Mouse (Mus musculus) embryonic facial prominence, embryonic 14.5 days (tissue): Measurements from ENCODE around the gene Nap1l5. TPM values are rescaled to one million over a fixed set of nuclear protein-coding genes. Genes with fewer than 3 reads are reported as not detected.
A peak's percentile ranks its signal among the peaks of the same experiment; 100 is the strongest.
"Not testable (repeated sequence)": the region's sequence is repeated elsewhere in the genome, so short reads cannot be mapped to it uniquely, and the experiment has no call there.

ENCODE experiments used
- ATAC-seq: fragments of 200-750 bp; cut with Nextera tagmentation; 2 replicates; pipeline ENCODE4 v1.8.0; 2017; ENCODE audit warnings: low read depth, moderate number of reproducible peaks, moderate TSS enrichment
- DNase-seq: peaks from one replicate; pipeline ENCODE4 v3.0.0-alpha.2; 2015; ENCODE audit warnings: low spot score
- H3K27ac ChIP-seq: fragments of 300-500 bp; sonication (generic); replicated peaks from 2 replicates; pipeline ENCODE4 v1.5.1; 2014; ENCODE audit warnings: low read depth, mild to moderate bottlenecking, low read length, moderate library complexity
- H3K27me3 ChIP-seq: fragments of 300-500 bp; sonication (generic); replicated peaks from 2 replicates; pipeline ENCODE4 v1.6.1; 2014; ENCODE audit warnings: low read length; ENCODE audit not compliant: control insufficient read depth, insufficient read depth
- H3K36me3 ChIP-seq: fragments of 300-500 bp; sonication (generic); 2 replicates; pipeline ENCODE4 v1.6.1; 2014; ENCODE audit warnings: low read length, mixed read lengths; ENCODE audit not compliant: control insufficient read depth, insufficient read depth
- H3K4me1 ChIP-seq: fragments of 300-500 bp; sonication (generic); 2 replicates; pipeline ENCODE4 v1.6.1; 2014; ENCODE audit warnings: antibody characterized with exemption, low read length; ENCODE audit not compliant: control insufficient read depth, insufficient read depth
- H3K4me2 ChIP-seq: fragments of 300-500 bp; sonication (generic); 2 replicates; pipeline ENCODE4 v1.6.1; 2014; ENCODE audit warnings: low read depth, mild to moderate bottlenecking, low read length, moderate library complexity, mixed read lengths
- H3K4me3 ChIP-seq: fragments of 300-500 bp; sonication (generic); 2 replicates; pipeline ENCODE4 v1.5.1; 2014; ENCODE audit warnings: low read depth, mild to moderate bottlenecking, low read length
- H3K9ac ChIP-seq: fragments of 300-500 bp; sonication (generic); 2 replicates; pipeline ENCODE4 v1.6.1; 2014; ENCODE audit warnings: low read depth, mild to moderate bottlenecking, low read length, moderate library complexity, mixed read lengths
- H3K9me3 ChIP-seq: fragments of 300-500 bp; sonication (generic); 2 replicates; pipeline ENCODE4 v1.6.1; 2016; ENCODE audit warnings: low read length; ENCODE audit not compliant: control insufficient read depth
- WGBS: fragments of 180-500 bp; shearing (Covaris S2); extraction: QIAGEN DNeasy Blood & Tissue Kit; methylation state at CpG from one replicate; pipeline ENCODE4 v1.1.7; 2014; 5-methylcytosine and 5-hydroxymethylcytosine counted together
- polyA plus RNA-seq: library from polyadenylated mRNA; unstranded; fragments of >200 nt; fragmentation: Nextera tagmentation; extraction: Ambion mirVana; gene quantifications from 2 replicates; pipeline ENCODE4 v1.2.1, GENCODE M21; 2014

The Nap1l5 gene
- polyA plus RNA-seq, 1 experiment from 2014 or later: 5.9 TPM

GRCm38 (mm10) chr6:58879987-58880386 is 26.9 kb downstream of the Nap1l5 start:
- WGBS: 82% methylated on average over 9 of the region's 9 CpGs
- no peak overlapping the region for H3K4me3 ChIP-seq
- H3K4me1 ChIP-seq: no peaks in the 10 kb centered on the region
- H3K27ac ChIP-seq: no peak overlapping the region
- no peaks in the 10 kb centered on the region for H3K9me3 ChIP-seq
- H3K27me3 ChIP-seq: no peaks in the 10 kb centered on the region
- DNase-seq (no peak), ATAC-seq (no peak)
- no peak overlapping the region for H3K9ac ChIP-seq
- 0 out of 2 replicates have a peak, but pooled peaks cover 7% of the 10 kb centered on the region for H3K36me3 ChIP-seq
- H3K4me2 ChIP-seq: no peak overlapping the region

GRCm38 (mm10) chr6:58879572-58879971 is 27.3 kb downstream of the Nap1l5 start:
- H3K4me3 ChIP-seq: no peak overlapping the region
- DNase-seq: no peak
- no peaks in the 10 kb centered on the region for H3K27me3 ChIP-seq
- H3K27ac ChIP-seq: no peak overlapping the region
- H3K4me1 ChIP-seq: no peaks in the 10 kb centered on the region
- H3K9ac ChIP-seq: no peak overlapping the region
- ATAC-seq: no peak
- H3K36me3 ChIP-seq: 0 out of 2 replicates have a peak, but pooled peaks cover 7% of the 10 kb centered on the region
- no peaks in the 10 kb centered on the region for H3K9me3 ChIP-seq
- WGBS: 64% methylated on average over 4 of the region's 4 CpGs
- H3K4me2 ChIP-seq: no peak overlapping the region

DNA sequence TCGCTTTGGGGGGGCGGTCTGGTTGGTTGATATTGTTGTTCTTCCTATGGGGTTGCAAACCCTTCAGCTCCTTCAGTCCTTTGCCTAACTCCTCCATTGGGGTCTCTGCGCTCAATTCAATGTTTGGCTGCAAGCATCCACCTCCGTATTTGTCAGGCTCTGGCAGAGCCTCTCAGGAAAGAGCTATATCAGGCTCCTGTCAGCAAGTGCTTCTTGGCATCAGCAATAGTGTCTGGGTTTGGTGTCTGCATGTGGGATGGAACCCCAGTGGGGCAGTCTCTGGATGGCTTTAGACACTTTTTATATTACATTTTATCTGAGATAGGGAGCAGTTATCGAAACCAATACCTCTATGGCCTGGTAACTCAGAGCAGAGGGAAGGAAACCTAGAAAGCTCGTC is 39.0 kb downstream of the Nap1l5 start:
- not testable (repeated sequence) for ATAC-seq, H3K4me3 ChIP-seq, H3K27me3 ChIP-seq, H3K9ac ChIP-seq, H3K9me3 ChIP-seq, H3K27ac ChIP-seq, H3K4me1 ChIP-seq, H3K36me3 ChIP-seq, DNase-seq, H3K4me2 ChIP-seq
- WGBS: 97% methylated on average over 6 of the region's 6 CpGs

DNA sequence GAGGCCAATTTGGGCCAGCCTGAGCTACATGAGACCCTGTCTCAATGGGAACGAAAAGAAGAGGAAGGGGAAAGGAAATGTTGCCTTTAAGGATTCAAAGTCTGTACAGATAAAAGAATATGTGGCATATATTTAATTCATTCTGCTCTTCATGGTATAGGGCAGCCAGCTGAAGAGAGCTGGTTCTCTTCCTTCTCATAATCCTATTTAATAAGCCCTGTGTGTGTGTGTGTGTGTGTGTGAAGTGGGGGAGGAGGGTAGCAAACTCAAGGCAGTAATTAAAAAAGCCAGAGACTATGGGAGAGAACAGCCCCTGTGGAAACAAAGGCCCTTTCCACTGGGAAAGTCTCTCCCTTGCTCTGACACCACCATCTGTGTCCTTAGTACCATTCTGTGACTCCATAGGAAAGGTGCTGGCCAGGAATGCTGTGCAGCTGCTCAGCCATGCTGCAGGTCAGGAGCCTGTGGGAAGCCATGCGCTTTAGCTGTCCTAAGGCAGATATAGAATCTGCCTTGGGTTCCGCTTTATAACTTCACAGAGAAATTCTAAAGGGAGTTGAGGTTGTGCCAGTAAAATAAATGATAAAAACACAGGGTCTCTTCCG is 43.1 kb downstream of the Nap1l5 start:
- no peaks in the 10 kb centered on the region for H3K4me1 ChIP-seq
- ATAC-seq (no peak), DNase-seq (no peak)
- no peak overlapping the region for H3K4me3 ChIP-seq
- WGBS: 86% methylated on average over 4 of the region's 4 CpGs
- H3K36me3 ChIP-seq: no peaks in the 10 kb centered on the region
- H3K4me2 ChIP-seq: no peak overlapping the region
- H3K9ac ChIP-seq: no peak overlapping the region
- H3K27ac ChIP-seq: no peak overlapping the region
- no peaks in the 10 kb centered on the region for H3K27me3 ChIP-seq
- H3K9me3 ChIP-seq: no peaks in the 10 kb centered on the region

DNA sequence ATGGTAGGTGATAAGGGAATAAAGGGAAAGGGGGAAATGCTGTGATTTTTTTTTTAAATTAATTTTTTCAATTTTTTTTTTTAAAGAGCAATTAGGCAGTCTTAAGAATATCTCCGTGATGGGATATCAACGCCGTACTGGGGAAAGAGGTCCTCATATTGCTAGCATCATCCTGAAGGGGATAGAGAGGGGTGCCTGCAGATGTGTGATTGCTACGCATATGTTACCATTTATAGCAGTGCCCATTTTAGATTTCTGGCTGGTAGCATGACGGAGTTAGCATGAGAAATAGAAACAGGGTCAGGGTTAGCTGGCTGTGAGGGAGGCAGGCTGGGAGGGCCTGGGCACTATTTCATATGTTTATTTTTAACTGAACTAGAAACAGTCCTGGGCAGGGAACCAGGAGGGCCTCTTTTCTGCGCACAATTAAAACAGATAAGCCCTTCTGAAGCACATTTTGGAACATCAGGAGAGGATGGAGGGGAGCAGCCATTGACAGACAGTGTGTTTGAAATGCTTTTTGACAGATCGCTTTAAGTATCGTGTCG is 44.4 kb downstream of the Nap1l5 start:
- 50% methylated on average over 9 of the region's 9 CpGs for WGBS
- DNase-seq (peak; percentile 31), ATAC-seq (no peak; the same call in 1 of the 2 replicates)

DNA sequence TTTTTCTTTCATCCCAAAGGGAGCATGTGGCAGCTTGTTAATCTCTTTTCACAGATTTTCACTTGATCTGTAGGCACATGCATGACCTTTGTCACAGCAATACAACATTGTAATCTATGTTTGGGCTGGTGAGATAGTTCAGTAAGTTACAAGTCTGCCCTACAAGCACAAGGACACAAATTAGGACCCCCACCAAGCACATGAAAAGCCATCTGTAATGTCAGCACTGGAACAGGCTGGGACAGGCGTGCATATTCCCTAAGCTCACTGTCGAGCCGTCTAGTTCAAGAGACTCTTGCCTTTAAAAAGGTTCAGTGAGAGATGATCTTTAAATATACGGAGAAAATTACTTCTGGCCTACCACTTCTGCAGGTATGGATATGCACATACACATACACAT is 47.4 kb downstream of the Nap1l5 start:
- 82% methylated on average over 4 of the region's 4 CpGs for WGBS
- Histone ChIP-seq H3K27me3 (no peaks in the 10 kb centered on the region), H3K9ac (no peak overlapping the region), H3K36me3 (no peaks in the 10 kb centered on the region), H3K4me2 (no peak overlapping the region), H3K4me3 (no peak overlapping the region), H3K9me3 (no peaks in the 10 kb centered on the region), H3K27ac (no peak overlapping the region), H3K4me1 (no peaks in the 10 kb centered on the region)
- DNase-seq (no peak), ATAC-seq (no peak)

More for the DNA sequence above, 44.4 kb downstream of the Nap1l5 start:
- no peaks in the 10 kb centered on the region for H3K4me1 ChIP-seq
- H3K4me3 ChIP-seq: no peak overlapping the region
- H3K9me3 ChIP-seq: no peaks in the 10 kb centered on the region
- no peak overlapping the region for H3K4me2 ChIP-seq
- no peaks in the 10 kb centered on the region for H3K27me3 ChIP-seq
- H3K9ac ChIP-seq: no peak overlapping the region
- H3K27ac ChIP-seq: no peak overlapping the region
- no peaks in the 10 kb centered on the region for H3K36me3 ChIP-seq

DNA sequence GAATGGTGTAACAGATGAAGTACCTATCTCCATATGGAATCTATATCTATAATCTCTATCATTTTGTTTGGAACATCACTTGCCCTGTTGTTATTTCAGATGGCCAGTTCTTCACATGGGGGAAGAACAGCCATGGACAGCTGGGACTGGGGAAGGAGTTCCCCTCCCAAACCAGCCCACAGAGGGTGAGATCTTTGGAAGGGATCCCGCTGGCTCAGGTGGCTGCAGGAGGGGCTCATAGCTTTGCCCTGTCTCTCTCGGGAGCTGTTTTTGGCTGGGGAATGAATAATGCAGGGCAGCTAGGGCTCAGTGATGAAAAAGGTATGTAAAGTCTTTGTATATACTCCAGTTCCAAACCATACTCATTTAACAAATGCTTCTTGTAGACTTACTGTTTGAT is 50.4 kb downstream of the Nap1l5 start:
- no peak for ATAC-seq
- H3K4me1 ChIP-seq: no peaks in the 10 kb centered on the region
- H3K27ac ChIP-seq: no peak overlapping the region
- 61% methylated on average over 2 of the region's 2 CpGs for WGBS
- no peak overlapping the region for H3K4me3 ChIP-seq
- H3K27me3 ChIP-seq: no peaks in the 10 kb centered on the region
- H3K36me3 ChIP-seq: no peaks in the 10 kb centered on the region
- DNase-seq: no peak
- no peak overlapping the region for H3K9ac ChIP-seq
- H3K4me2 ChIP-seq: no peak overlapping the region
- no peaks in the 10 kb centered on the region for H3K9me3 ChIP-seq

GRCm38 (mm10) chr6:58855676-58856367 is 51.1 kb downstream of the Nap1l5 start:
- DNase-seq (no peak), ATAC-seq (no peak)
- 84% methylated on average over 10 of the region's 10 CpGs for WGBS
- Histone ChIP-seq H3K27me3 (no peaks in the 10 kb centered on the region), H3K9me3 (no peaks in the 10 kb centered on the region), H3K4me1 (no peaks in the 10 kb centered on the region), H3K9ac (no peak overlapping the region), H3K27ac (no peak overlapping the region), H3K36me3 (no peaks in the 10 kb centered on the region), H3K4me3 (no peak overlapping the region), H3K4me2 (no peak overlapping the region)
